Mouse (Mus musculus) thymus, adult 2 months (tissue): ENCODE measurements around the gene Alcam.

Experiments used
- CTCF ChIP-seq: fragments of 200-500 bp; IDR thresholded peaks from 2 replicates; pipeline ENCODE4 v1.5.1; 2012; ENCODE audit warnings: mild to moderate bottlenecking, control low read depth, low read length, moderate library complexity, borderline replicate concordance; ENCODE audit not compliant: control insufficient read depth, poor library complexity, insufficient read depth; ENCODE audit errors: extremely low read depth
- POLR2A ChIP-seq: fragments of 200-500 bp; IDR thresholded peaks from 2 replicates; pipeline ENCODE4 v1.6.1; 2012; ENCODE audit warnings: mild to moderate bottlenecking, low read length, control low read depth, moderate library complexity; ENCODE audit not compliant: control insufficient read depth, poor library complexity, insufficient read depth; ENCODE audit errors: extremely low read depth

GRCm38 (mm10) chr16:52250935-52251334 is 202.9 kb downstream of the Alcam start:
- TF ChIP-seq CTCF (no peak), POLR2A (no peak)
